Mouse (Mus musculus) frontal cortex, postnatal 25 days (tissue): ENCODE data around the gene Sort1.

Experiments used
- DNase-seq, 2 experiments: peaks; one replicate each; pipeline ENCODE4 v3.0.0; 2022; ENCODE audit warnings: low spot score in 2 of 2

Gene Sort1

DNA sequence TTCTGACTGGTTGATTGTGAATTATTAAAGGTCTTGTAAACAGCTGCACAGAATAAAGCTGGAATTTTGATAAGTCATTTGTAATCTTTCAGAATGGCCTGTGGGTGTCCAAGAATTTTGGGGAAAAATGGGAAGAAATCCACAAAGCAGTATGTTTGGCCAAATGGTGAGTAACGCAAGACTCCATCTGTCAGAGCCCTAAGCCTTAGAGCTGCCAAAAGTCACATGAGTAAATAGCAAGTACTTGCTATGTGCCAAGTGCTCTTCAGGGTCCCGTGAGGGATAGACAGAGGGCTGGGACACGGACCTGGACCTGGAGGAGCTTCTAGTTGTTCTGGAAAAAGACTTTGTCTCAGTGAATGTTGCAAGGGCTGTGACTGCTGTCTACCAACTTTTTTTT is 44.0 kb downstream of the Sort1 start:
- no peak for DNase-seq

- DNase-seq = peak in 1 of 2 experiments; percentile 37
Observed at GRCm38 (mm10) chr3:108328441-108328841, 44.6 kb downstream of the Sort1 start.

DNA sequence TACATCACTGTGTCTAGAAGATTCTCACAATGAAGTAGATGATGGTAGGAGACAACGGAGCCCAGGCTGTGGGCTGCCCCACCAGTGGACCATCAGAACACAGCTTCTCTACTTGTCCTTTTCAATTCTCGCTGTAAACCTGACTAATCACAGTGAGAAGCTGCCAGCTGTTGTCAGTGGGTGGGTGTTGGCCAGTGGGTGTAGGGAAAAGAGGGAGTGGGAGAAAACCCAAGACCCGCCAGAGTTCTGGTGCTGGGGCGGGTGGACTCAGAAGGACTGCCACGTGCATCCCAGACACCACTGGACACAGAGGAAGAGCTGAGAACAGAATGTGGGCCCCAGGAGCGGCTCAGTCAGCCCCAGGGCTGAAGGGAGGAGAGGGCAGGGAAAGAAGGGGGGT is 46.9 kb downstream of the Sort1 start:
- DNase-seq = no peak

DNA sequence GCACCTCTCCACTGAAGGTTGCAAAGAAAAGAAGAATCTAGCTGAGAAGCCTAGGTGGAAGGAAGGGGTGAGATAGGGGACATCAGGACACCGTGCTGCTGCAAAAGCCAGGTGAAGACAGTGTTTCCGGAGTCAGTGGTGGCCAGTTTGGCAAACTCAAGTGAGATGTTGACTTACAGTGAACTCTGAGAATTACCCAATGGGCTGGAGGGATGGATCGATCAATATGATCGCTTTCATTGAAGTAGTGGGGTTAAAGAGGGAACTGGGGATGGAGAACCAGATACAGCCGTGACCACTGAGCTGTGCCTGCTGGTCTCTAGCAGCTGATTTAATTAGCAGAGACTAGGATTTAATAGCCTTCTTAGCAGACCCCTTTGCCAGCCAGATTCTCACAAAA is 53.0 kb downstream of the Sort1 start:
- DNase-seq = no peak

GRCm38 (mm10) chr3:108341040-108341439 is 57.2 kb downstream of the Sort1 start:
- no peak for DNase-seq

GRCm38 (mm10) chr3:108342185-108342584 is 58.3 kb downstream of the Sort1 start:
- DNase-seq = no peak

DNA sequence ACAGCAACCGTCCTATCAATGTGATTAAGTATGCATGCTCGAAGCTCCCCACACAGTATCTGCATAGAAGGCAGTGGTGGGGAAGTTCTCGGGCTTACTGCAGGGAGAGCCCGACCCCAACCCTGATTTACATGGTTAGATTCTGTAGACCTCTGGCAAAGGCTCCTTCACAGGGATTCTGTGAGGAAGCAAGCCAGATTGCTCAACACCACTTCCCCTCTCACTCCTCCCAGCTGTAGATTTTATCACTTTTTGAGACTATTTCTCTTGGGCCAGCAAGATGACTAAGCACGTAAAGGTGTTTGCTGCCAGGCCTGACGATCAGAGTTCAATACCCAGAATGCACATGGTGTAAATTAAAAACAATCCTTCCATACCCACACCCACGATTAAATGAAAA is 62.0 kb downstream of the Sort1 start:
- no peak for DNase-seq

DNA sequence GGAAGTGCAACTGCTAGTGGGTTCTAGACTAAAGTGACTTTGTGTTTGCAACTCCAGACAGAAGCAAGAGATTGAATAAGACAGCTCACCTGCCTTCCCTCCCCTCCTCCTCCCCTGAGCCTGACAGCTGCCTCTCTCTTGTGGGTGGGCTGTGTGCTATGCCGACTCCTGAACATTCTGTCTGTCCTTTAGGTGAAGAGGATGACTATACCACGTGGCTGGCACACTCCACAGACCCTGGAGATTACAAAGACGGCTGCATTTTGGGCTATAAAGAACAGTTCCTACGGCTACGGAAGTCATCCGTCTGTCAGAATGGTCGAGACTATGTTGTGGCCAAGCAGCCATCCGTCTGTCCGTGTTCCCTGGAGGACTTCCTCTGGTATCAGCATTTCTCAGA is 64.5 kb downstream of the Sort1 start:
- DNase-seq = no peak

- DNase-seq = no peak
Observed at GRCm38 (mm10) chr3:108355245-108355644, 71.4 kb downstream of the Sort1 start.

GRCm38 (mm10) chr3:108357051-108357450 is 73.2 kb downstream of the Sort1 start:
- DNase-seq = no peak

- DNase-seq = no peak
Observed at GRCm38 (mm10) chr3:108358445-108358844, 74.6 kb downstream of the Sort1 start.

DNA sequence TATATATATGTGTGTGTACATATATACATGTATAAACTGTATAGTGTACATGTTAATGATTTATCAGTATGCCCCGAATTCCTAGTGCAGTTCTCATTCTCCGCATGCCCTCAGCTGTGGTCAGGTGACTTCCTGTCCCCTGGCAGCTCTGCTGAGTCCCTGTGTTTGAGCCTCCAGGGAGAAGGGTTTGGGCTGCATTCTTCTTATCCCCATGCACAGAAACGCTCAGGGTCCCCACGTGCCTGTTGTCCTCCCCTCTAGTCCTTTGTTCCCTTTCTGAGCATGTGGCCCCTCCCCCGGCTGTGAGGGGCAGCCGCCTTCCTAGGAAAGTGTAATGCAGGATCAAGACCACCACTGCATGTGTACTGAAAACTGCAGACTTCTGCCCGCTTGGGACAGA is 77.0 kb downstream of the Sort1 start:
- DNase-seq = no peak

- DNase-seq = no peak
Observed at GRCm38 (mm10) chr3:108363626-108364025, 79.7 kb downstream of the Sort1 start.

DNA sequence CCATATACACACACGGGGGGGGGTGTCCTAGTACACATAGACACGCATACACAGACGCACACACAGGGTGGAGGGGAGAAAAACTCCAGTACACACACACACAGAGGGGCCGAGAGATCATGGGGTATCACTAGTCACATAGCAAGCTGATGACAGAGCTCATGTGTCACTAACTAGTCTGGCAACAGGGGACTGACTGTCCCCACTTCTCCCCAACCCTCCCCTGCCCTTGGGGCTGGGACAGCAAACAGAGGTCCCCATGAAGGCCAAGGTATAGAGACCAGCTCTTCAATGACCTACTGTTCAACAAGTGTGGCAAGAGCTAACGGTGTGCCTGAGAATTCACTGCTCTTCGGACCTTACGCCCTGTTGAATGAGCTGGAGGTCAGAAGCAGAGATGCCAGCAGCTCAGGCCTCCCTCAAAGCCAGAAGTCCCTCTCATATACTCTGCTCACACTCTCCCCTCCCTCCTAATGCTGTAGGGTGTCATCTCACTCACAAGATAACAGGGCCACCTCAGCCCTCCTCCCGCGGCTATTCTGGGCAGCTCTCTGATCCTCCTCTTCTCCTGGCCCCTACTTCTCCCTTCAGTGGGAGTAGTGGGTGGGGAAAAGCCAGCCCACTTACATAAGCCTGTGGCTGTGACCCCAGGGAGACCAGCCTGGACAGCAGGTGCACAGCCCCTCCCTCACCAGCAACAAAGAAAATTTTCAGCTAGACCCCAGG is 80.6 kb downstream of the Sort1 start, which contains the start of gene Mybphl:
Gene Mybphl (plus strand): TSS at position 642 of the 726 bp plus-strand sequence.
- no peak for DNase-seq

DNA sequence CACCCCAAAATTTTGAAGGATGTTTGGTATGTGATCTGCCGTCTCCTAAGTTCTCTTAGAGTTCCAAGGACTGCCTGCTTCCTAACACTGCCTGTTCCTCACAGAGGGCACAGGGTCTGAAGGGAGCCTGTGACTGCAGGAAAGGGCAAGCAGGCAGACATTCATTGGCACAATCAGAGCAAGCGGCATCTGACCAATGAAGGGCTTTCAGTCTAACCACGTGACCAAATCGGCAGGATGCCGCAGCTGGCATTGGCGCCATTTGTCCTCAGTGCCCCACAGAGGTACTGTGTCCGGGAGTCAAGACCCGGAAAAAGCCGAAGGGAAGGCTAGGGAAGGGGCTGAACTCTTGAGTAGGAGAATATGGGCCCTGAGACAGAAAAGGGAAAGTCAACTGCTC is 83.3 kb downstream of the Sort1 start:
- DNase-seq = no peak

DNA sequence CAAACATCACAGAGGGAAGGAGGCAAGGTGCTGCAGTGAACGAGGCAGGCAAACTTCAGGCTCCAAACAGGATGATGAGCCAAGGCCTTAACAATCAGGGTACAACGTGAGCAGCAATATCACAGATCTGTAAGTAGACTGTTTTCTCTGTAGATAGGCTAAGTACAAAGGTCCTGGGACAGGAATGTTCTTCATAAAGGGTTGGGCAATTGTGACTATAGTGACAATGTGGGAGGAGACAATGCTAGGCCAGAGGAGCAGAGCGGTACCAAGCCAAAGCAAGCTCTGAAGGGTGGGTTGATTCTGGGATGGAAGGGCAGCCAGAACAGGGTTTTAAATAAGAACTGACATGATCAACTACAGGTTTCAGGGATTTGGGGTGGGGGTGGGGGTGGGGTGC is 83.9 kb downstream of the Sort1 start:
- DNase-seq = no peak

DNA sequence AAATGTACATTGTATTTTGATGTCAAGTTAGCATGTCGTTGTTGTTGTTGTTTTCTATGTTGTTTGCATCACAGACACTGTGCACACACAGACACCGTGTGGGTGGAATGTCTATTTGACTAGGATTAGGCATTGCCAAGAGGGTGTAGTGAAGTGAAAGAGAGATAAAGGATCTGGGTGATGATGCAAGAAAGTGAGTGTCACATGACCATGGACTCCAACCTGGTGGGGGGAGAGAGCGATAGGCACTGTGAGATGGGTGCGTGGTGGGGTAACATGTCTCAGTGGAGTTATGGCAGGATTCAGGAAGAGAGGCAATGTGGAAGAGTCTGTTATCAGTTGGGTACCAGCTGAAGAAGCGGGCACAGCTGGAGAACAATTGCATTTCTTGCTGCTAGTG is 84.8 kb downstream of the Sort1 start:
- no peak for DNase-seq

- DNase-seq = no peak
Observed at GRCm38 (mm10) chr3:108372274-108372673, 88.4 kb downstream of the Sort1 start.

DNA sequence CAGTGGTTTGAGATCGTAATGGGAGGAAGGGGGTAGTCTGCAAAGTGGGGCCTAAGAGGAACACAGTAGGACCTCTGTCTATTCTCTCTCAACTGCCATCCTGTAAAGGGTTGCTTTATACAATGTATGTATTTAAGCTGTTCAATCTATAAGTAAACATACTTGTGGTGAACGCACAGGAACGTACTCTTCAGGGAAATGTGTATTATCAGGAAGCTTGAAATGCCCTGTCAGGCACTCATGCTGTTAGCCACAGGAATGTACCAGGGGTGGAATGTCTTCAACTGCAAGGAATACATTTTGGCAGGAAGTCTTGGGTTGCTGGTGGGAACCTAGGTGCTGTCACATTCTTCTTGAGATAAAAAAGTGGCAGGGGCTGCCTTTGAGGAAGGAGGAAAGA is 88.8 kb downstream of the Sort1 start:
- DNase-seq = no peak

DNA sequence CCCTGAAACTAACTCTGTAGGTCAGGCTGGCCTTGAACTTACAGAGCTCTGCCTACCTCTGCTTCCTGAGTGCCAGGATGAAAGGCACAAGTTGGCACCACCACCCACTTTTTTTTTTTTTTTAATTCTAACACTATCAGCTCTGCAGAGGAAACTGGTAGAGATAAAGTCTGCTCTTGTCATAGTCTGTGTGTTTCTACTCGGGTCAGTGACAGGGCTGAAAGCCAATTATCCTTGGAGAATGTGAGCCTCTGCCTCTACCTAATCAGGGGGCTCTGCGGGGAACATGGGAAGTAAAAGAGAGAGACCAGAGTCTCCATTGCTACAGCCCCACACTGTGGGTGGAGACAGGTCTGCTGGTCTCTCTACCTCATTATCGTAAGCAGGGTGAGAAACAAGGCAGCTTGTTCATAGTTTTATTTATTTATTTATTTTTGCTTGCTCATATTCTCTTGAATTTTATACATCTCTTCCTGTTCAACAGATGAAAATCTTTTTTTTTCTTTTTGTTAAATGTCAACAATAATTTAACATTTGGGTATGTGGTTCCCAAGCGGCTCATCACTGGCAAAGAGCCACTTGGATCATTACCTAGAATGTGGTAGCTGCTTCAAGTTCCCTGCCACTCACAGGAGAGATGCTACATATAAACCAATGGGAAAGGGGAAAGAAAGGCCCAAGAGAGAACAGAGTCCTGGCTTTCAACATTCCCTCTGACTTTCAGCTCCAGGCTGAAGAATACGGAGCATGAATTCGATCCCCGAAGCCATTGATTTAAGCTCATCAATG is 95.2 kb downstream of the Sort1 start:
- DNase-seq = no peak

DNA sequence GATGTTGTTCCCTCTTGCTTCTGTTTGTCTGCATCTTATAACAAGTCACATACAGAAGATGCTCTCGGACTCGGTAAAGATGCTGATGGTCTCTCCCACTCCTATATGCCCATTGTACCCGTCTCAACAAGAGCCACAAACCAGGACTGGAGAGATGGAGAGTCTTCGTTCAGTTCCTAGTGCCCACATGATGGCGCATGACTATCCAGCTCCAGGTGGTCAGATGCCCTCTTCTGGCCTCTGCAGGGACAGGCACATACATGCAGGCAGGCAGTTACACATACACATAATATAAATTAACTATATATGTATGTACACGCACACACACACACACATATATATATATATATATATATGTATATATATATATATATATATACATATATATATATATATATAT is 96.8 kb downstream of the Sort1 start:
- no peak for DNase-seq

- no peak for DNase-seq
Observed at GRCm38 (mm10) chr3:108381945-108382875, 98.3 kb downstream of the Sort1 start.
